Mouse (Mus musculus): ENCODE data around the gene Iqcc.

GRCm38 (mm10) chr4:129630944-129631343, 12.0 kb upstream of the Iqcc start:
- TF ChIP-seq POLR2A (IDR thresholded peaks at IDR 0.05; ENCODE audit: low read depth, low read length) (no peak), CTCF (IDR thresholded peaks at IDR 0.05; ENCODE audit: extremely low read depth, insufficient read length, insufficient replicate concordance, low read depth, low read length) (no peak)
